Mouse (Mus musculus) cortical plate, adult 2 months (tissue): ENCODE data around the gene Slamf8.

Experiments
- CTCF ChIP-seq: fragments of 200-500 bp; IDR thresholded peaks from 2 replicates; pipeline ENCODE4 v1.5.1; 2011; ENCODE audit warnings: mild to moderate bottlenecking, control low read depth, low read length; ENCODE audit not compliant: insufficient read depth; ENCODE audit errors: extremely low read depth
- POLR2A ChIP-seq: fragments of 200-500 bp; IDR thresholded peaks from 2 replicates; pipeline ENCODE4 v1.6.1; 2011; ENCODE audit warnings: mild to moderate bottlenecking, low read length, control low read depth; ENCODE audit not compliant: insufficient read depth; ENCODE audit errors: extremely low read depth

- TF ChIP-seq CTCF = no peak
- no peak for TF ChIP-seq POLR2A
Measured at GRCm38 (mm10) chr1:172546062-172546461, 44.3 kb downstream of the Slamf8 start.
